Mouse (Mus musculus) gastrocnemius, adult 2 months (tissue): Measurements from ENCODE around the gene Fut7. TPM values are rescaled to one million over a fixed set of nuclear protein-coding genes. Genes with fewer than 3 reads are reported as not detected.

Source experiments
- DNase-seq: peaks from one replicate; pipeline ENCODE4 v3.0.0; 2022
- H3K27ac ChIP-seq: fragments of 200-600 bp; 2 replicates; pipeline ENCODE4 v1.8.1; 2022; ENCODE audit warnings: mild to moderate bottlenecking
- H3K4me3 ChIP-seq: fragments of 200-600 bp; 2 replicates; pipeline ENCODE4 v1.8.1; 2022; ENCODE audit warnings: mild to moderate bottlenecking, moderate library complexity
- CTCF ChIP-seq: fragments of 200-600 bp; IDR thresholded peaks from 2 replicates; pipeline ENCODE4 v1.8.1; 2022; ENCODE audit warnings: antibody characterized with exemption, mild to moderate bottlenecking, moderate library complexity
- intact Hi-C: fragments of 180-260 bp; cut with DNase I; formaldehyde crosslinking; loops from one replicate; pipeline ENCODE4 v1.15.1; 2025
- total RNA-seq, 2 experiments: library from RNA; stranded (reverse); gene quantifications; 2 replicates each; pipeline ENCODE4 v1.2.3; 2021

Fut7 gene
- total RNA-seq, 2 experiments from 2014 or later = not detected

GRCm38 (mm10) chr2:25429435-25430180, 6.5 kb downstream of the Fut7 start:
- intact Hi-C loops = no loop called here
- peak; percentile 30 for DNase-seq
- no peak for TF ChIP-seq CTCF
- H3K4me3 ChIP-seq = peak overlapping the region; percentile 95
- no peak overlapping the region; the same call in 1 of the 2 replicates for H3K27ac ChIP-seq

GRCm38 (mm10) chr2:25430395-25431233, 7.5 kb downstream of the Fut7 start:
- no peak overlapping the region for H3K4me3 ChIP-seq
- H3K27ac ChIP-seq = no peak overlapping the region
- peak; percentile 13 for DNase-seq
- intact Hi-C loops = no loop called here
- TF ChIP-seq CTCF = no peak

DNA sequence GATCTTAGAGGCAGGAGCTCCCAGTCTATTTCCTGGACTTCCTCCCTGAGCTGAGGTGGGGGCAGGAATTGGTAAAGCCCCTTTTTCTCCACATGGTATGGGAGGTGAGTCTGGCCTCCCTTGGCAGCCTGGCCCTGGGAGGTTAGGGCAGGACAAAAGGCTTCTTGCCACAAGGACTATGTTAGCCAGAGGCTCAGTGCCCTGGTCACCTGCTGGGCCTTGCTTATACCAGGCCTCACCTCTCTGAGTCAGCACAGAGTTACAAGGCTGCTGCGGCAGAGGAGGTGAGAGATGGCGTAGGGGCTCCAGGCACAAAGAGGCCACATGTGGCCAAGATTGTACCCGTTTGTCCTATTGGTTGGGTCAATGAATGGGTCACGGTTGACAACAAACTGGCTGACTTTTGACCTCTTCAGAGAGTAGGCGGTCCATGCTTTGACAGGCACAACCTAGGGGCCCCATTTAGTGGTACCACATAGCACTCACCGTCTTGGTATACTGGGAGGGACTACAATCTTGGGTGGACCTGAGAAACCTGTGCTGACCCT, 8.3 kb downstream of the Fut7 start:
- intact Hi-C loops = no loop called here
- TF ChIP-seq CTCF = no peak
- DNase-seq = peak; percentile 14
- Histone ChIP-seq H3K27ac (no peak overlapping the region), H3K4me3 (no peak overlapping the region)

GRCm38 (mm10) chr2:25432326-25433098, 9.4 kb downstream of the Fut7 start:
- DNase-seq = peak; percentile 18
- TF ChIP-seq CTCF = no peak
- intact Hi-C loops = no loop called here
- no peak overlapping the region for H3K27ac ChIP-seq
- H3K4me3 ChIP-seq = no peak overlapping the region

DNA sequence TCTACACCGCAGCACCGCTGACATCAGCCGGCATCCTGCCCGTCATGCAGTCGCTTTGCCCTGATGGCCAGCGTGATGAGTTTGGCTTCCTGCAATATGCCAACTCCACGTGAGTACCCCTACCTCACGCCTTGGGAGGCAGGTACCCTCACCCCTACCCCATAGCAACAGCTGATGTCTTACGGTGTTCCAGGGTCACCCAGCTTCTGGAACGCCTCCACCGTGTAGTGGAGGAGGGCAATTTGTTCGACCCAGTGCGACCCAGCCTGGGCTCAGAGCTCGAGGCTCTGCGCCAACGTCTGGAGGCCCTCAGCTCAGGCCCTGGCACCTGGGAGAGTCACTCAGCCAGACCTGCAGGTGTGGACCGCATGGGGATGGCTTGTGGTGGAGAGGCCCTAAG, 10.0 kb downstream of the Fut7 start:
- DNase-seq = peak; percentile 14
- no peak for TF ChIP-seq CTCF
- intact Hi-C loops = no loop called here
- no peak overlapping the region for H3K27ac ChIP-seq
- no peak overlapping the region for H3K4me3 ChIP-seq

DNA sequence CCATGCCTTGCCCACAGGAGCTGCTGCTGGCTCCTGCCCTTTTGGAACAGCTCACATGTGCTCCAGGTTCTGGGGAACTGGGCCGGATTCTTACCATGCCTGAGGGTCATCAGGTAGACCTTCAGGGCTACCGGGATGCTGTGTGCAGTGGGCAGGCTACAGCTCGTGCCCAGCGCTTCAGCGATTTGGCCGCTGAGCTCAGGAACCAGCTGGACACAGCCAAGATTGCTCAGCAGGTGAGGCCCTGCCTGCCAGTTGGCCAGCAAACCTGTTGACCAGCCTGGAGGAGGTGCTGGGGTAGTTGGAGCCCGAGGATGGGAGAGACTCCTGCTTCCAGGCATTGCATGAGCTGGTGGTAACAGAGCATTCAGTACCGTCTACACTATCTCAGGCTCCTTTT, 11.2 kb downstream of the Fut7 start:
- TF ChIP-seq CTCF = no peak
- peak; percentile 10 for DNase-seq
- Histone ChIP-seq H3K4me3 (no peak overlapping the region), H3K27ac (no peak overlapping the region)
- intact Hi-C loops = no loop called here

- no peak overlapping the region for H3K4me3 ChIP-seq
- intact Hi-C loops = no loop called here
- no peak for TF ChIP-seq CTCF
- H3K27ac ChIP-seq = no peak overlapping the region
- no peak for DNase-seq
Measured at GRCm38 (mm10) chr2:25436286-25436820, 13.3 kb downstream of the Fut7 start.

GRCm38 (mm10) chr2:25441067-25441466, 18.0 kb downstream of the Fut7 start:
- peak; percentile 14 for DNase-seq
- intact Hi-C loops = no loop called here
- no peak for TF ChIP-seq CTCF
- H3K4me3 ChIP-seq = no peak overlapping the region
- no peak overlapping the region for H3K27ac ChIP-seq

DNA sequence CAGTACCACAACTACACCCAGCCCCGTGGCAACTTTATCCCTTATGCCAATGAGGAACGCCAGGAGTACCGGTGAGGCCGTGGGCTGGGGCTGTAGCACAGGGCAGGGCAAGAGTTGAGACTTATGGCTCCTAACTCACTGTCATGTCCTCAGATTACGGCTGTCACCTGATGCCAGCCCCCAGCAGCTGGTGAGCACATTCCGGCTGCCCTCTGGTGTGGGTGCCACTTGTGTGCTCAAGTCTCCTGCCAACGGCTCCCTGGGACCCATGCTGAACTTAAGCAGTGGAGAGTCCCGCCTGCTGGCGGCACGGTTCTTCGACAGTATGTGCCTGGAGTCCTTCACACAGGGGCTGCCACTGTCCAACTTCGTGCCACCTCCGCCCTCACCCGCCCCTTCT, 19.6 kb downstream of the Fut7 start:
- H3K4me3 ChIP-seq = no peak overlapping the region
- intact Hi-C loops = no loop called here
- no peak for DNase-seq

DNA sequence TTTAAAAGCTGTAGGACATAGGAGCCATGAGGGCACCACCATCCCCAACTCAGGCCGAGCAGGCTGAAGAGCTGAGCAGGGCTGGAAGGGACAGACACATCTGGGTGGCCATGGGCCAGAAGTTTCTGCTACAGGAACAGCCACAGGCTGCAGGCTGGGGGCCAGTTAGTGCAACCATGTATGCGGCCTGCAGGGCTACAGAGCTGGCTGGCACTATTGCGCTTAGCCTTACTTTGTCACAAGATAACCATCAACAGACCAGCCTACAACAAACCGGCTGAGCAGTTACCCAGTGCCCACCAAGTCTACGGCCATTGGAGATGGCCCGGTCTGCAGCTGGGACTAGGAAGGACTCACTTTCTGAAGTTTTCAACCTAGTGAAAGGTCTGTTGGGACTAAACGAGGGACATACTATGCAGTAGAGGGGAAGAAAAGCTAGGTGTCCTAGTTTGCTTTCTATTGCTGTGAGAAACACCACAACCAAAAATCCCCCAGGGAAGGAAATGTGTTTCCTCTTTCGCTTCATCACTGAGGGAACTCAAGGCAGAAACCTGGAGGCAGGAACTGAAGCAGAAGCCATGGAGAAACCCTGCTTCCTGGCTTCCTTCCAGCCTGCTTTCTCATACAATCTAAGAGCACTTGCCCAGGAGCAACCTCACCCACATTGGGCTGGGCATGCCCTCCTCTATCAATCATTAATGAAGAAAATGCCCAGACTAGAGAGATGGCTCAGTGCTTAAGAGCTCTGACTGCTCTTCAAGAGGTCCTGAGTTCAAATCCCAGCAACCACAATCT, 28.0 kb downstream of the Fut7 start:
- no peak for TF ChIP-seq CTCF
- H3K4me3 ChIP-seq = no peak overlapping the region
- no peak overlapping the region for H3K27ac ChIP-seq
- intact Hi-C loops = no loop called here
- DNase-seq = peak; percentile 19

More for the DNA sequence above, 19.6 kb downstream of the Fut7 start:
- no peak overlapping the region for H3K27ac ChIP-seq
- no peak for TF ChIP-seq CTCF

GRCm38 (mm10) chr2:25452951-25453350, 29.9 kb downstream of the Fut7 start:
- no peak overlapping the region for H3K4me3 ChIP-seq
- intact Hi-C loops = no loop called here
- no peak overlapping the region for H3K27ac ChIP-seq
- no peak for TF ChIP-seq CTCF
- DNase-seq = no peak
